Mouse (Mus musculus) left cerebral cortex, postnatal 36 days (tissue): ENCODE measurements around the gene Gm49325. TPM values are rescaled to one million over a fixed set of nuclear protein-coding genes. Genes with fewer than 3 reads are reported as not detected.

Experiments
- DNase-seq, 2 experiments: peaks; one replicate each; pipeline ENCODE4 v3.0.0; 2021 to 2022; ENCODE audit warnings: low spot score in 2 of 2, mixed read lengths in 1 of 2
- intact Hi-C: fragments of 180-260 bp; cut with DNase I; formaldehyde crosslinking; loops from one replicate; pipeline ENCODE4 v1.15.1; 2025
- total RNA-seq, 2 experiments: library from RNA; stranded (reverse); gene quantifications; 2 replicates each; pipeline ENCODE4 v1.2.3; 2021

Gm49325 gene
- total RNA-seq, 2 experiments from 2014 or later, result 9.8 to 18.2 TPM

DNA sequence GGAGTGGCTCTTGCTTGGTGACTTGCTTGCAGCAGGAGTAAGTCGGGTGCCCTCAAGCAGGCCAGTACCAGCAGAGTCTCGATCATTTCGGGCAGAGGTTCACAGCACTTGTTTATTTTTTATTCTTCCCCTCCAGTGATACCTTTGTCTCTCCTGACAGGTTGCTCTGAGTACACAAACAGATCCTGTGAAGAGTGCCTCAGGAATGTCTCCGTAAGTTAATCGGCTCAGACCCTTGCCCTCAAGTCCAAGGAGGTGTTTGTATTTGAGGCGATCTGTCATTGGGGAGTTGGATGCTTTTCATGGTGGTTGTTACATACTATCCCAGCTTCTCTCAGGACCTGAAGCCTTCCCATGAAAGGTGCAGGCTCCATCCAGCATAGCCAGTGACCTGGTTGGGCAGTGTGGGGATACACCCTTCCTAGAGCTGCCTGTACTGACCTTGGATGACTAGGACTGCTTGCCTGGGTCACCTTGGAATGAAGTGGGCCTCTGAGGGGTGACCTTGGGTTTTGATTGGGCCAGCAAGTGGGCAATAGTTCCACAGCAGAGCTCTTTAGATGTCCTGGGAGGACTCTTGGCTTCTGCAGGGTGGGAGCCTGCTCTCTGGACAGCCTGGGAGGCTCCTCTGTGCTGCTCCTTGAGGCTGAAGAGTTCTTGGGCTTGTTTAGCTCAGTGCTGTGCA lies 18.8 kb upstream of the Gm49325 start:
- DNase-seq, result no peak
- intact Hi-C loops, result loop anchor here (10.0 kb wide), 1 partner anchor 172 kb away; the partner anchor contains the start of gene Adarb1

DNA sequence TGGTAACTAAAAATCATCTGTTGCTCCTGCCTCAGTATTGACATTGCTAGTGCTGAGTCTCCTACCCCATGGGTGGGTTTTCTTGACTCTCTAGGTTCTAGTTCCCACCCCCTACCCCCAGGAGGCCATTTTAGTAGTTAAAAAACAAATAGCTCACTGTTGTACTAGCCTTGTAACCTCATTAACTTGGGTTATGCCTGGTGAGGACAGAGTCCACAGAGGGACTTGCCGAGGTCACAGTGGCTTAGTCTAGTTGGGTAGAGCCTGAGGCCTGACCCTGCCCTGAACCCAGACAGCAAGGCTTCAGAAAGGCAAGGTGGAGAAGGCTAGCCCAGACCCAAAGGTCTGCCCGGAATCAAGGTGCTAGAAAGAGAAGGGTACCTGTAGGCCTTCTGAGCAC lies 18.0 kb upstream of the Gm49325 start:
- intact Hi-C loops, result loop anchor here (10.0 kb wide), 1 partner anchor 173 kb away; the partner anchor contains the start of gene Adarb1
- DNase-seq, result no peak

GRCm38 (mm10) chr10:77589117-77589516 lies 16.9 kb upstream of the Gm49325 start:
- intact Hi-C loops, result loop anchor here (10.0 kb wide), 1 partner anchor 174 kb away; the partner anchor contains the start of gene Adarb1
- no peak for DNase-seq

DNA sequence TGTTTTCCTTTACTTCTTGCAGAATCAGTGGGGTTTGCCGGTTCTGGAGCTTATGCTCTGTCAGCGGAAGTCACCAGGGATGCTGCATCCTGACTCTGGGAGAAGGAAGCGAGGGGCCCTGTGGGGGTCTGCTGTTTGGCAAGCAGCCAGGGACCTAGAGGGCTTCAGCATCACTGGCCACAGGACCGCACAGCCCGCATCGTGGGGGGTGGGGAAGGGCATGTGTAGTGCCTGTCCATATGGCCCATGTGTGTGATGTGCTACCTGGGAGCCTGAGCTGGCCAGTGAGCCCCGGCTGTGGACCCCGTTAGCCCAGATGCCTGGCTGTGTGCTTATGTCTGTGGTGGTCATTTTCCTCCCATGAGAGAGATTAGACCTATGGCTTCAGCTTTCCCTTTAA lies 16.2 kb upstream of the Gm49325 start:
- intact Hi-C loops, result loop anchor here (2.0 to 10.0 kb wide), 2 partner anchors 19 to 175 kb away; partner anchors contain the start of gene Adarb1
- no peak for DNase-seq

- peak in 1 of 2 experiments; percentile 53 for DNase-seq
- intact Hi-C loops, result loop anchor here (2.0 kb wide), 1 partner anchor 18 kb away; no protein-coding TSS in a partner anchor
Observed at GRCm38 (mm10) chr10:77590812-77591211, 15.2 kb upstream of the Gm49325 start.

GRCm38 (mm10) chr10:77591546-77591945 lies 14.5 kb upstream of the Gm49325 start:
- intact Hi-C loops, result loop anchor here (2.0 kb wide), 1 partner anchor 17 kb away; no protein-coding TSS in a partner anchor
- peak; percentile 75 to 78 for DNase-seq

GRCm38 (mm10) chr10:77596060-77596459 lies 9.9 kb upstream of the Gm49325 start:
- intact Hi-C loops, result no loop called here
- DNase-seq, result no peak

GRCm38 (mm10) chr10:77603021-77603420 lies 3.0 kb upstream of the Gm49325 start:
- DNase-seq, result no peak
- intact Hi-C loops, result no loop called here

DNA sequence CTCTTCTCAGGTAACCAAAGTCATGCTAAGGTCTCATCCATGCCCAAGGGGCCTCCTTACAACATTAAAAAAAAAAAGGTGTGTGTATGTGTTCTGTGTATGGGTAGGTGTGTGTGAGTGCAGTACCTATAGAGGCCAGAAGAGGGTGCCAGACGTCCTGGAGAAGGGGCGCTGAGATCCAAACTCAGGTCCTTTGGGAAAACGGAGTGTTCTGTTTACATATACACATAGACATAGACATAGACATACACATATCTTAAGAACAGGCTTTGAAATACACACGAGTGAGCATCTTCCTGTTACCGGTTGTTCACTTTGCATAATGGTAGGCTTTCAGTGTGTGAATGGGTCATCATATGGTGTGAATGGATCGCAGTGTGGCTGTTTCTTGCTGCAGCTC lies 1.9 kb upstream of the Gm49325 start:
- DNase-seq, result no peak
- intact Hi-C loops, result no loop called here

- DNase-seq, result no peak
- intact Hi-C loops, result no loop called here
Observed at GRCm38 (mm10) chr10:77604958-77605357, 1.0 kb upstream of the Gm49325 start.

GRCm38 (mm10) chr10:77605368-77605767 lies 629 bp upstream of the Gm49325 start:
- intact Hi-C loops, result no loop called here
- no peak for DNase-seq

GRCm38 (mm10) chr10:77606855-77607254 lies 858 bp downstream of the Gm49325 start:
- DNase-seq, result no peak
- intact Hi-C loops, result no loop called here

DNA sequence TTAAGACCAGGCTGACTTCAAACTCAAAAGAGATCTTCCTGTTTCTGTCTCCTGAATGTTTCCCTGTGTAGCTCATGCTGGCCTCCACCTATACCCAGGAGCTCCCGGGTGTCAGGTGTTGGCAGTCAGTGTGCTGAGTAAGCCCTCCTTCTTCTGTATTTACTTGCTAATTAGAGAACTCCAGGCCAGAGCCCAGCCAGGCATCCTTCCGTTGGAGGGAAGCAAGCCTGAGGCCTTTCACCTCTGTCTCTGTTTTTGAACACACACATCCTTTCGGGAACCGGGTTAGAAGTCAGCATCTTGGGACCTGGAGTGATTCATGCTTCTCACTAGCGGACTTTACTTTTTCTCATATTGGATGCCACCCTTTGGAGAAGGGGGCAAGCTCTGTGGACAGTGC lies 1.4 kb downstream of the Gm49325 start:
- DNase-seq, result no peak
- intact Hi-C loops, result no loop called here

DNA sequence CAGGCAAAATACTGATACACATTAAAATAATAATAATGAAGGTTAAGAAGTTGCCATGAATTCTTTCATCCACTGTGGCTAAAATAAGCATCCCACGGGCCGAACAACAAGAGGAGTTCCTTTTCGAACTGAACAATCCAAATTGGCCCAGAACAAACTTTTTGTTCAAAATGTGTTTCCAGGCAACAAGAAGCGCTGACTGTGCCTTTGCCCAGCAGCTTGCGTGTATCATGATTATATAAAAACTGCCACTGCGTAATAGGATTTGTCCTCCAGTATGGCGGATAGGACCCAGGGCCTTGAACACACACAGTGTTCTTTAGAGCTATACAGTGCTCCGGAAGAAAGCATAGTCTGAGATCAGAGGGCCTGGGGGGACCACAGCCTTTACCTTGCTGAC lies 2.6 kb downstream of the Gm49325 start:
- intact Hi-C loops, result loop anchor here (2.0 kb wide), 1 partner anchor 18 kb away; no protein-coding TSS in a partner anchor
- DNase-seq, result no peak

GRCm38 (mm10) chr10:77610221-77610961 lies 4.4 kb downstream of the Gm49325 start:
- no peak for DNase-seq
- intact Hi-C loops, result no loop called here

DNA sequence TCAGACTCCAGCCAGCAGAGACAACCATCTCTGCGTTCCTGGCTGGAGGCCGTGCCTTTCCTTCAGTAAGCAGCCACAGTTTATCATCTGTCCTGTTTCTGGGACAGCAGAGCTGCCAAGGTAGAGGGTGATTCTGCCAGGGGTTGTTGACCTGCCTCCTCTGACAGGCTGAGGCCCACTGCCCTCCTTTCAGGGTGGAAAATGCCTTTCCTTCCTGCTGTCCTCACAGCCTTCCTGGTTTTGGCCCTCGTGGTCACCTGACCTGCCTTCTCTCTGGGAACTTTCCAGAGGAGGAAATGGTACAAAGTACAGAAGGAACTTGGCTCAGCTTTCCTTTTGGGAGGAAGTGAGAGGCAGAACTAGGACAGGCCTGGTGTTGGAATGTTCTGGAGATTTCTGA lies 7.4 kb downstream of the Gm49325 start:
- intact Hi-C loops, result no loop called here
- no peak for DNase-seq

- intact Hi-C loops, result no loop called here
- no peak for DNase-seq
Observed at GRCm38 (mm10) chr10:77615647-77616046, 9.7 kb downstream of the Gm49325 start.

- intact Hi-C loops, result no loop called here
- DNase-seq, result no peak
Observed at GRCm38 (mm10) chr10:77616166-77616565, 10.2 kb downstream of the Gm49325 start.

- intact Hi-C loops, result no loop called here
- DNase-seq, result no peak
Observed at GRCm38 (mm10) chr10:77616926-77617325, 10.9 kb downstream of the Gm49325 start.

- DNase-seq, result no peak
- intact Hi-C loops, result loop anchor here (5.0 kb wide), 1 partner anchor 104 kb away; the partner anchor contains the start of gene Fam207a
Observed at GRCm38 (mm10) chr10:77621546-77621945, 15.5 kb downstream of the Gm49325 start.
